Mouse (Mus musculus) heart, embryonic 12.5 days (tissue): Measurements from ENCODE around the gene Galntl6. TPM values are rescaled to one million over a fixed set of nuclear protein-coding genes. Genes with fewer than 3 reads are reported as not detected.

Experiments used
- ATAC-seq: fragments of 200-750 bp; cut with Nextera tagmentation; 2 replicates; pipeline ENCODE4 v1.8.0; 2017; ENCODE audit warnings: moderate TSS enrichment, moderate library complexity; ENCODE audit not compliant: insufficient number of reproducible peaks, low FRiP score
- H3K27ac ChIP-seq: fragments of 300-500 bp; sonication (generic); 2 replicates; pipeline ENCODE4 v1.5.1; 2016; ENCODE audit warnings: mild to moderate bottlenecking, moderate library complexity; ENCODE audit not compliant: poor library complexity, severe bottlenecking
- H3K27me3 ChIP-seq: fragments of 300-500 bp; sonication (generic); replicated peaks from 2 replicates; pipeline ENCODE4 v1.6.1; 2016; ENCODE audit warnings: mild to moderate bottlenecking, moderate library complexity
- H3K36me3 ChIP-seq: fragments of 300-500 bp; sonication (generic); 2 replicates; pipeline ENCODE4 v1.6.1; 2016; ENCODE audit warnings: mild to moderate bottlenecking, moderate library complexity
- H3K4me1 ChIP-seq: fragments of 300-500 bp; sonication (generic); replicated peaks from 2 replicates; pipeline ENCODE4 v1.6.1; 2016; ENCODE audit warnings: mild to moderate bottlenecking
- H3K4me2 ChIP-seq: fragments of 300-500 bp; sonication (generic); 2 replicates; pipeline ENCODE4 v1.6.1; 2016; ENCODE audit warnings: mild to moderate bottlenecking, moderate library complexity
- H3K4me3 ChIP-seq: fragments of 300-500 bp; sonication (generic); 2 replicates; pipeline ENCODE4 v1.5.1; 2016; ENCODE audit warnings: mild to moderate bottlenecking
- H3K9ac ChIP-seq: fragments of 300-500 bp; sonication (generic); 2 replicates; pipeline ENCODE4 v1.6.1; 2016; ENCODE audit warnings: mild to moderate bottlenecking, moderate library complexity
- H3K9me3 ChIP-seq: fragments of 300-500 bp; sonication (generic); replicated peaks from 2 replicates; pipeline ENCODE4 v1.6.1; 2016; ENCODE audit warnings: mild to moderate bottlenecking, moderate library complexity
- WGBS: fragments of 180-500 bp; shearing (Covaris S2); methylation state at CpG from one replicate; pipeline ENCODE4 v1.1.7; 2016; 5-methylcytosine and 5-hydroxymethylcytosine counted together
- polyA plus RNA-seq: library from polyadenylated mRNA; unstranded; fragments of >200 nt; fragmentation: Nextera tagmentation; extraction: Ambion mirVana; gene quantifications from 2 replicates; pipeline ENCODE4 v1.2.1, GENCODE M21; 2016

The Galntl6 gene
- polyA plus RNA-seq, 1 experiment from 2014 or later: 0.08 TPM

DNA sequence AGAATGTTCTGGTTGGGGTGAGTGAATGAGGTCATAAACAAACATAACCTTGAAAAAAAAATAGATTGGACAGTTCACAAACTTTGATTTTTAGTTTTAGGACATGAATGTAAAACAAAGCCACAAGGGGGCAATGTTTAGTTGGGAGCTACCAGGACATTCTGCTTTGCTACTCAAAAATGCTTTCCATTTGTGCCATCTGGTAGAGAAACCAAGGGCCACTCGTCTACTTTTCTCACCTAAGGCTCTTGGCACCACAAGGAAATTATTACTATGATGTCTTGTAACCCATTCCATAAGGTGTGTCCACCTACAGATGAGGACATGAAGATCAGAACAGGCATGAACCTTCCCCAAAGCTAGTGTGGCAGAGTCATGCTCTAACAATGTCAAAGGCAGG lies 26.0 kb downstream of the Galntl6 start:
- WGBS: 19% methylated on average over 1 of the region's 1 CpGs
- ATAC-seq: no peak
- Histone ChIP-seq H3K9ac (no peak overlapping the region), H3K4me1 (no peaks in the 10 kb centered on the region), H3K27me3 (no peaks in the 10 kb centered on the region), H3K27ac (no peak overlapping the region), H3K9me3 (no peaks in the 10 kb centered on the region), H3K4me2 (no peak overlapping the region), H3K36me3 (no peaks in the 10 kb centered on the region), H3K4me3 (no peak overlapping the region)

DNA sequence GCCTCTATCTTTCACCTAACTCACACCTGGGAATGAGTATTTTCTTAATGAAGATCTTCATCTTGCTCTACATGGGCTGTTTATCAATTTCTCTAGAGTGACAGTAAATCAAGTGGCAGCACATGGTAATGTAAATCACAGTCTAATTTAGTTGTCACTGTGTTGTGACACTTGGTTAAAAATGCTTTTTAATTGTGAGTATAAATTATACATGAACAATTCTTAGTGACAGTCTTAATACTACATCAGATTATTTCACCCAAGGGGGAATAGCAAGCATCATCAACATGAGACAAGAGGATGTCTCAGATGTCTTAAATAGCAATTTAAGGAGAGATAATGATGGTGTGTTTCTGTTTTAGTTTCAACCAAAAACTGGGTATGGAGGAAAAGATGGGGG lies 88.1 kb downstream of the Galntl6 start:
- no peak overlapping the region for H3K9ac ChIP-seq
- H3K27ac ChIP-seq: no peak overlapping the region
- no peak for ATAC-seq
- H3K36me3 ChIP-seq: no peaks in the 10 kb centered on the region
- no peaks in the 10 kb centered on the region for H3K27me3 ChIP-seq
- H3K9me3 ChIP-seq: no peaks in the 10 kb centered on the region
- no peak overlapping the region for H3K4me2 ChIP-seq
- no peaks in the 10 kb centered on the region for H3K4me1 ChIP-seq
- H3K4me3 ChIP-seq: no peak overlapping the region

DNA sequence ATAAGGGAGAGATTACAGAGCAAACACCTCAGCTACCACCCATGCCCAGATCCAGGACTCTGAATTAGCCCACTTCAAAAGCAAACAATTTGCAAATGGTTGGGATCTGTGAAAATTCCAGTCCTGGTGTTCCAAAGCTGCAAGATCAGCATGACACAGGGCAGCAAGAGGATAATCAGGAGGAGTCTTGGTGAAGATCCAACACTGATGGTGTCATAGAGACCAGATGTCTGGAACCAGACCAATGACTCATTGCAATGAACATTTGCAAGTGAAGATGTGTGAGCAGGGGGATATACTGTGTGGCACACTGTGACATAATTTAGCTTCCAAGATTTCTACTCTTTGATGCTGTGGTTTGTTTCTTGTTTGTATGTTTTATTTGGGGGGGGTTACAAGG lies 107.2 kb downstream of the Galntl6 start:
- Histone ChIP-seq H3K4me3 (no peak overlapping the region), H3K36me3 (no peaks in the 10 kb centered on the region), H3K4me2 (no peak overlapping the region), H3K4me1 (no peaks in the 10 kb centered on the region), H3K27ac (no peak overlapping the region), H3K9ac (no peak overlapping the region), H3K9me3 (no peaks in the 10 kb centered on the region), H3K27me3 (no peaks in the 10 kb centered on the region)
- ATAC-seq: no peak

DNA sequence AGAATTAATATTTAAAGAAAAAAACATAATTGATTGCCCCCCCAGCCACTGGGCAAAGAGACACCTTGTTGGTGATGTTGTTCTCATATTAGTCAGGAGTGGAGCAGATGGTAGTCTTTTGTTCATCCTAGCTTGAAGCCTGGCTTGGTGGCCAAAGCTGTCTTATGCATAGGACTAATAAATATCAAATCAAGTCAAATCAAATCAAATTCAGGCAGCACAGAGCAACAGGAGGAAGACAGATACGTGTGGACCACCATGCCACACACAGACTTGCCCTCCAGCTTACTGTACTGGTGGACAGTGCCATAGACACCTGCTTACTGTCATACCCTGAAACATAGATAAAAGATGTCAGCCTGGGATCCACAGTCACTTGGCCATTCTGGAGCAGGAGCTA lies 110.6 kb downstream of the Galntl6 start:
- no peak overlapping the region for H3K27ac ChIP-seq
- no peak for ATAC-seq
- no peaks in the 10 kb centered on the region for H3K27me3 ChIP-seq
- H3K36me3 ChIP-seq: no peaks in the 10 kb centered on the region
- no peaks in the 10 kb centered on the region for H3K4me1 ChIP-seq
- 67% methylated on average over 1 of the region's 1 CpGs for WGBS
- H3K4me2 ChIP-seq: no peak overlapping the region
- H3K9ac ChIP-seq: no peak overlapping the region
- no peaks in the 10 kb centered on the region for H3K9me3 ChIP-seq
- H3K4me3 ChIP-seq: no peak overlapping the region

DNA sequence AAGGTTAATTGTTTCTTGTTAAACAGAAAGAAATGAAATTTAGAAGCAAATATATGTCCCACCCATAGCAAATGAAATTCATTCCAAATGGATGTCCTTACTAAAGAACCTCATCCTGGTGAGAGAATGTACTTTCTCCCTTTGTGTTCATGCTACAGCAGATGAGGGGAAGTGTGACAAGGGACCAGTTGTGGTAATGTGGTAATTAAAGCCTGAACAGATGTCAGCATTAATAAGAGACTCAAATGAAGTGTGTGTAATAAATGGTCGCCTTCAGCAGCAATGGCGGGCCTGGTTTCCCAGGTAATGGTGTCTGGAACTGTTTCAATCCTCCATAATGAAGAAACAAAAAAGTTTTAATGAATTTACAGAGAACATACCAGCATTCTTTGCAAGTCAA lies 158.7 kb downstream of the Galntl6 start:
- H3K4me2 ChIP-seq: no peak overlapping the region
- H3K36me3 ChIP-seq: no peaks in the 10 kb centered on the region
- H3K4me1 ChIP-seq: no peaks in the 10 kb centered on the region
- no peaks in the 10 kb centered on the region; the same call in 1 of the 2 replicates for H3K9me3 ChIP-seq
- H3K9ac ChIP-seq: no peak overlapping the region
- no peaks in the 10 kb centered on the region for H3K27me3 ChIP-seq
- 74% methylated on average over 2 of the region's 2 CpGs for WGBS
- no peak overlapping the region for H3K4me3 ChIP-seq
- no peak overlapping the region for H3K27ac ChIP-seq
- no peak for ATAC-seq

DNA sequence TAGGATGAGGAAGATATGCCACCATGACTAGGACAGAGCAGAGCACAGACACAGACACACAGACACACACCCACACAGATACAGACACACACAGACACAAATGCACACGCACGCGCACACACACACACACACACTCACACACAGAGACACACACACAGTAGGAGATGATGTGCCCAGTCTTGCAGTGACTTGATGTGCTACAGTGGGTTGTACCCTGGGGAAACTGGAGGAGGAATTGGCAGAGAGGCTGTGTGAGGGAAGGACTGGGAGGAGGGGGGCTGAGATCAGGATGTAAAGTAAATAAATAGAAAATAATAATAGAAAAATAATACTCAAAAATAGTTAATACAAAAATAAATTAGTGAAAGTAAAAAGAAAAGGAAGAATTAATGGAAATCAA lies 174.5 kb downstream of the Galntl6 start:
- Histone ChIP-seq H3K9me3 (no peaks in the 10 kb centered on the region), H3K36me3 (no peaks in the 10 kb centered on the region), H3K4me1 (no peaks in the 10 kb centered on the region), H3K4me3 (no peak overlapping the region), H3K4me2 (no peak overlapping the region), H3K9ac (no peak overlapping the region), H3K27me3 (no peaks in the 10 kb centered on the region), H3K27ac (no peak overlapping the region)
- ATAC-seq: no peak
- 89% methylated on average over 3 of the region's 3 CpGs for WGBS

DNA sequence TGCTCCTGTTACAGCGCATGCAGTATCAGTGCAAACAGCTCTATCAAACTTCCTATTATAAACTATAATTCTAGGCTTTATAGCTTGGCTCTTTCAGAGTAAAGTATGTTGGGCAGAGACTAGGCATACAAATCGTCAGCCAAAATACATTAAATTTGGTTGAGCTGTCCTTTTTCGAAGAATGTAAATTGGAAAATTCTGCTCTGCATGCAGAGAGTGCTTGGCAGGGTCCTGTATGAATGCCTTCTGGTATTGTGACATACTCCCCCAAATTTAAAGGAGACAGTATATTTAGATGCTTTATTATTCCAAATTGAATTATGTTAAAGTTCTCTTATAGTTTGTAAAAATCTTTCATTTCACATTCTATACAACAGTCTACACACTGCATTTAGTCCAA lies 220.7 kb downstream of the Galntl6 start:
- 81% methylated on average over 3 of the region's 3 CpGs for WGBS
- Histone ChIP-seq H3K9me3 (no peaks in the 10 kb centered on the region), H3K36me3 (no peaks in the 10 kb centered on the region), H3K9ac (no peak overlapping the region), H3K4me1 (no peaks in the 10 kb centered on the region), H3K4me2 (no peak overlapping the region), H3K27me3 (no peaks in the 10 kb centered on the region), H3K4me3 (no peak overlapping the region), H3K27ac (no peak overlapping the region)
- no peak for ATAC-seq

DNA sequence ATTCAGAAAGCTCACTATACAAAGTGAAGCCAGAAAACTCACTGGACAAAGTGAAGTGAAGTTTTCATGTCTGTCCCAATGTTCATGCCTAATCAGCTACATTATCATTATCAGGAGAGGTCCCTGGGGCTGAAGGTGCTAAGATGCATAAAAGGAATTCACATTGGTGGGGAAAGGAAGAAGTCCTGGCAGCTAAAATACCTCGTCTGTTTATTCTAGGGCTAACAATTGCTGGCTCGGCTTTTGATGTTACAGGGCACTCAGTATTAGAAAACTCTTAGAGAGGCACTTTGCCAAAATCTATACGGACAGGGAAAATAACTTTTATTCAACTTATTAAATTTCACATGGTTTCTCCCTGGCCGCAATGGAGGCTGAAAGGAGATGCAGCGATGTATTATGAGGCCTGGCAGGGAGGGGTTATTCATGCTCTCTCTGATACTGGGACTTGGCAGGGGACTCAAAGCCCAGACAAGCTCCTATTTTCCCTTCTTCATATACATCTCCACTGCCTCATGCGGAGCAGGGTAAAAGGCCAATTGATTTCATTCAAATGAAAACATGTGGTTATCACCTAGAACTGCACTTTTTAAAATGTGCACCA lies 234.5 kb downstream of the Galntl6 start:
- Histone ChIP-seq H3K27ac (no peak overlapping the region), H3K4me1 (no peaks in the 10 kb centered on the region), H3K36me3 (no peaks in the 10 kb centered on the region), H3K4me3 (no peak overlapping the region), H3K4me2 (no peak overlapping the region), H3K9me3 (no peaks in the 10 kb centered on the region), H3K27me3 (no peaks in the 10 kb centered on the region), H3K9ac (no peak overlapping the region)
- ATAC-seq: no peak
- 48% methylated on average over 6 of the region's 6 CpGs for WGBS

DNA sequence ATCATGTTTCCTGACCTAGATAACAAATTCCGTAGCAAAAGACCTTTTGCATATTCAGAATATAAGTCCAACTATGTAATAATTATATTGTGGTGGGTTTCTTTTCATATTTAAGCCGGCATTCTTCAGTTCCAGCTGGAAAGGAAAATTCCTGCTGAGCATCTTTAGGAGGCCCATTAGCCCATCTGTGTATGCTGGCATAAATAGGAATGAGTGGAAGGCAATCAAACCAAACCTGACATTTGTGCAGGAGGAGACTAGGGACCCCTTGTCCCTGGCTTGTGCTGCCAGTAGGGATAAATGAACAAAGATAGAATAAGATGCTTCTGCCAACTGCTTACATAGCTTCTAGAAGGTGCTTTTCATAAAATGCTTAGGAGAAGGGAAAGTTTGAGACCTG lies 243.4 kb downstream of the Galntl6 start:
- Histone ChIP-seq H3K9me3 (no peaks in the 10 kb centered on the region), H3K27me3 (no peaks in the 10 kb centered on the region), H3K4me1 (no peaks in the 10 kb centered on the region), H3K36me3 (no peaks in the 10 kb centered on the region), H3K4me2 (no peak overlapping the region), H3K4me3 (no peak overlapping the region), H3K27ac (no peak overlapping the region), H3K9ac (no peak overlapping the region)
- 66% methylated on average over 2 of the region's 2 CpGs for WGBS
- ATAC-seq: no peak

DNA sequence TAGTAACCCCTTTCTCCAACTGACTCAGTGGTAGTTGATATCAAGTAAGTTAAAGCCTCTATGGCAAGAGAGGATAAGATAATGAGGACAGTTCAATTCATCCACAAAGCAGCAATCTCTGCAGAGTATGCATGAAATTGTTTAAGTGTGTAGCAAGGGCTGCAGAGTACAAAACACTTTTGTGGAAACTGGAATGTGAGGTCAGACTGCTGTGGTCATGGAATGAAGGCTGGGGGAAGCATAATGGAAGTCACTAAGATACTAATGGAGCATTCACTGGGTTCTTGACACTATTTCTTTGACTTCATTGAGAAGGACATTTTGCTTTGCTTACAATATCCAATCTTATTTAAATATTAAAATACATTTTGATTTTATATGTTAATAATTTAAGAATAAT lies 252.4 kb downstream of the Galntl6 start:
- no peak for ATAC-seq
- Histone ChIP-seq H3K27me3 (no peaks in the 10 kb centered on the region), H3K4me2 (no peak overlapping the region), H3K4me3 (no peak overlapping the region), H3K27ac (no peak overlapping the region), H3K9me3 (no peaks in the 10 kb centered on the region), H3K36me3 (no peaks in the 10 kb centered on the region), H3K4me1 (no peaks in the 10 kb centered on the region), H3K9ac (no peak overlapping the region)

DNA sequence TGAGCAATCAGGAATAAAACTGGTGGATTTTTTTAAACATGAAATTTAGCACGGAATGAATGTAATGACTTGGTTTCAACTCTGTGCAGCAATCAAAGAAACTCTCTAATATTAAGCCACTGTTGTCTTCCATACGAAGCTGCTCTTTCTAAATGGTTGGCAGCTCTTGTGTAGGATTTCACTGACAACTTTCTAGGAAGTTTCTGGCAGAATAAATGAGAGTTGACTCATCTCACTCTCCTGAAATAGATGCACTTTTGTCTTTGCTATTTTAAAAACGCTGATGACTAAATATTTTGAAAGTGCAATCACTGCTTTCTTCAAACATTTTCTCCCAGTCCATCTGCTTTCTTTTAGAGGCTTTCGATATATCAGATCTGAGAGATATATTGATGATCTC lies 256.8 kb downstream of the Galntl6 start:
- no peak overlapping the region for H3K9ac ChIP-seq
- no peaks in the 10 kb centered on the region for H3K27me3 ChIP-seq
- ATAC-seq: no peak
- no peaks in the 10 kb centered on the region for H3K9me3 ChIP-seq
- H3K4me2 ChIP-seq: no peak overlapping the region
- H3K4me3 ChIP-seq: no peak overlapping the region
- H3K36me3 ChIP-seq: no peaks in the 10 kb centered on the region
- H3K27ac ChIP-seq: no peak overlapping the region
- H3K4me1 ChIP-seq: no peaks in the 10 kb centered on the region
- whole genome bisulfite sequencing: 64% methylated on average over 4 of the region's 4 CpGs

DNA sequence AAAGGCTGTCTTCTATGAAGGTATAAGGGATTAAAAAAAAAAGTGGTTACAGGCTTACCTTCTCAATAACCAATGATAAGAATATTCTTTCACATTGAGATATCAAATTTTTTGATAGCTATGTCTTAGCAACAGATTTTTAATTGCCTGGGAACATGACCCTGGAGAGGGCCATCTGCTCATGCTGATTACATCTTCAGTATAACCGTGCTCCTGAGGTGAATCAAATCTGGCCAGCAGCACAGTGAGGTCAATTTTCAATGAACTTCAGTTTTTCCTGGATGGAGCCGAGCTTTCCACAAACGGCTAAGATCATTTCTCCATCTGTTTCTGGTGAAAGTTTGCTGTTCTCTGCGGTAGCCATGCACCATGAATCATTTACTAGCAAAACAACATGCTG lies 306.0 kb downstream of the Galntl6 start:
- no peaks in the 10 kb centered on the region for H3K36me3 ChIP-seq
- no peak overlapping the region for H3K9ac ChIP-seq
- no peak overlapping the region for H3K27ac ChIP-seq
- H3K27me3 ChIP-seq: no peaks in the 10 kb centered on the region
- ATAC-seq: no peak
- no peaks in the 10 kb centered on the region for H3K4me1 ChIP-seq
- H3K9me3 ChIP-seq: no peaks in the 10 kb centered on the region
- no peak overlapping the region for H3K4me2 ChIP-seq
- H3K4me3 ChIP-seq: no peak overlapping the region
- whole genome bisulfite sequencing: 71% methylated on average over 4 of the region's 4 CpGs
